ENCODE assay signal across 31 mouse cellular contexts in the genomic region with DNA sequence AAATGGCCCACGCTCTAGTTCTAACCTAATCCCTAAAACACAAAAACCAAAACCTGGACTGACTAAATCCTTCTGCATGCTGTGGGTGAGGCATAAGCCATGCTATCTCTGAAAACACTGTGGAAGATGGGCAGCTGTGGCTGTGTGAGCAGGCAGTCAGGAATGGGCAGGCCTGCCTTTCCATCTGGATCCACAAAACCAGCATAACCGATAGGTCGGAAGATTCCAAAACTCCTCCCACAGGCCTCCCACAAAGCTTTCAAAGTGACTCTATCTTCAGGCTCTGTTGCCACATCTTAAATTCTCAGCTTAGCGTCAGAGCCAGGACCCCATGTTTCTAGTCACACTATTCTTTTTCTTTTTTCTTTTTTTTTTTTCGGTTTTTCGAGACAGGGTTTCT. TPM values are rescaled to one million over a fixed set of nuclear protein-coding genes. Genes with fewer than 3 reads are reported as not detected.
DNase-seq lines count a peak whose midpoint lies in the region; ATAC-seq and TF ChIP-seq lines count a peak whose summit lies in the region.
"Had no signal": no experiment of that assay in that cellular context is flagged by ENCODE, and none has a peak within 500 bp of the region (broad histone marks: within the 10 kb centered on the region; RNA-seq: fewer than 3 reads in every experiment).

No protein-coding gene starts in this region.

- peaks cover 2% of the 10 kb centered on the region for H3K36me3 ChIP-seq in midbrain, embryonic 11.5 days (ENCODE audit: control insufficient read depth, insufficient read depth, low read length)
- H3K36me3 ChIP-seq in midbrain, embryonic 16.5 days (ENCODE audit: control insufficient read depth, insufficient read depth, low read length) = peaks cover 45% of the 10 kb centered on the region
- H3K36me3 ChIP-seq in liver, postnatal 0 days (replicated peaks; ENCODE audit: insufficient read depth, low read length) = peaks cover 28% of the 10 kb centered on the region

- 91% methylated on average over 6 of the region's 6 CpGs for WGBS in midbrain, embryonic 11.5 days
- WGBS in midbrain, embryonic 16.5 days = 91% methylated on average over 6 of the region's 6 CpGs
- 90% methylated on average over 6 of the region's 6 CpGs for WGBS in liver, postnatal 0 days (ENCODE audit: insufficient replicate concordance)

- no peak overlapping the region for H3K9ac ChIP-seq in midbrain, embryonic 11.5 days (ENCODE audit: low read length)
- no peak overlapping the region for H3K9ac ChIP-seq in midbrain, embryonic 16.5 days (ENCODE audit: low read depth, low read length)
- H3K9ac ChIP-seq in liver, postnatal 0 days (replicated peaks) = no peak overlapping the region
- H3K9ac ChIP-seq: embryonic facial prominence, embryonic 13.5 days; forebrain, postnatal 0 days; hindbrain, embryonic 12.5 days; liver, embryonic 12.5 days; midbrain, embryonic 15.5 days; stomach, embryonic 15.5 days had no signal

- H3K27ac ChIP-seq in midbrain, embryonic 11.5 days (ENCODE audit: low read depth, low read length) = no peak overlapping the region
- no peak overlapping the region for H3K27ac ChIP-seq in midbrain, embryonic 16.5 days (ENCODE audit: low read length)
- H3K27ac ChIP-seq in liver, postnatal 0 days (ENCODE audit: low read depth) = no peak overlapping the region
- H3K27ac ChIP-seq: embryonic facial prominence, embryonic 13.5 days; forebrain, embryonic 10.5 days; gastrocnemius, adult 2 months; hindbrain, embryonic 12.5 days; liver, embryonic 12.5 days; midbrain, embryonic 15.5 days; stomach, embryonic 15.5 days had no signal

- peak; percentile 36 to 59 for DNase-seq in frontal cortex, postnatal 36 days (ENCODE audit: low spot score in 2 of 2)
- no peak for DNase-seq in frontal cortex, postnatal 14 days (ENCODE audit: low spot score in 2 of 2)
- DNase-seq in midbrain, embryonic 11.5 days (ENCODE audit: low spot score, missing footprints) = peak; percentile 12
- DNase-seq in layer of hippocampus, adult 18-20 months (ENCODE audit: low spot score in 2 of 2) = peak; percentile 69 to 81
- DNase-seq in layer of hippocampus, postnatal 14 days (ENCODE audit: low spot score in 2 of 2) = peak; percentile 35 to 70
- DNase-seq in lung, postnatal 14 days = no peak
- DNase-seq in liver, postnatal 0 days = no peak
- DNase-seq: adrenal gland, postnatal 14 days; cerebellum, adult 11-12 months; cerebellum, postnatal 10 days; forebrain, postnatal 0 days; gastrocnemius, adult 2 months; gastrocnemius, postnatal 36 days; heart, adult 18-20 months; heart, postnatal 36 days; kidney, adult 9 months; kidney, postnatal 10 days; left cerebral cortex, postnatal 4 days; lung, adult 18-20 months; thymus, postnatal 25 days had no signal

- H3K4me3 ChIP-seq in midbrain, embryonic 11.5 days (ENCODE audit: low read depth, low read length) = no peak overlapping the region
- H3K4me3 ChIP-seq in midbrain, embryonic 16.5 days (ENCODE audit: low read depth, low read length) = no peak overlapping the region
- H3K4me3 ChIP-seq in liver, postnatal 0 days (ENCODE audit: low read depth, low read length) = no peak overlapping the region
- H3K4me3 ChIP-seq: embryonic facial prominence, embryonic 13.5 days; forebrain, embryonic 10.5 days; gastrocnemius, adult 2 months; hindbrain, embryonic 12.5 days; liver, embryonic 12.5 days; midbrain, embryonic 15.5 days; stomach, embryonic 15.5 days had no signal

- no peak for ATAC-seq in midbrain, embryonic 11.5 days (ENCODE audit: low FRiP score)
- ATAC-seq in midbrain, embryonic 16.5 days = no peak
- no peak for ATAC-seq in liver, postnatal 0 days
- ATAC-seq: forebrain, postnatal 0 days; intestine, postnatal 0 days; liver, embryonic 12.5 days; lung, postnatal 0 days; midbrain, embryonic 15.5 days had no signal

- TF ChIP-seq CTCF in liver, postnatal 0 days (IDR thresholded peaks at IDR 0.05; ENCODE audit: low read depth) = no peak

- no peak for TF ChIP-seq EP300 in liver, postnatal 0 days (IDR thresholded peaks at IDR 0.05; ENCODE audit: low read depth)

- H3K4me1 ChIP-seq in midbrain, embryonic 11.5 days (ENCODE audit: control insufficient read depth, insufficient read depth, low read length) = no peaks in the 10 kb centered on the region
- no peaks in the 10 kb centered on the region for H3K4me1 ChIP-seq in midbrain, embryonic 16.5 days (ENCODE audit: control insufficient read depth, insufficient read depth, low read length)
- no peaks in the 10 kb centered on the region for H3K4me1 ChIP-seq in liver, postnatal 0 days (ENCODE audit: insufficient read depth)
- H3K4me1 ChIP-seq: forebrain, embryonic 10.5 days; hindbrain, embryonic 12.5 days; liver, embryonic 12.5 days; midbrain, embryonic 15.5 days; stomach, embryonic 15.5 days had no signal

- no peaks in the 10 kb centered on the region for H3K9me3 ChIP-seq in midbrain, embryonic 11.5 days (ENCODE audit: control insufficient read depth, low read length)
- no peaks in the 10 kb centered on the region for H3K9me3 ChIP-seq in midbrain, embryonic 16.5 days (replicated peaks; ENCODE audit: control insufficient read depth, low read length, poor library complexity, severe bottlenecking)
- no peaks in the 10 kb centered on the region for H3K9me3 ChIP-seq in liver, postnatal 0 days (ENCODE audit: low read length)
- H3K9me3 ChIP-seq: embryonic facial prominence, embryonic 13.5 days; forebrain, embryonic 10.5 days; G1E; hindbrain, embryonic 12.5 days; liver, embryonic 12.5 days; midbrain, embryonic 15.5 days; stomach, embryonic 15.5 days had no signal

- no peak overlapping the region for H3K4me2 ChIP-seq in midbrain, embryonic 11.5 days
- no peak overlapping the region for H3K4me2 ChIP-seq in midbrain, embryonic 16.5 days (ENCODE audit: low read length)
- no peak overlapping the region for H3K4me2 ChIP-seq in liver, postnatal 0 days (ENCODE audit: low read depth, low read length)
- H3K4me2 ChIP-seq: embryonic facial prominence, embryonic 13.5 days; heart, embryonic 11.5 days; hindbrain, embryonic 12.5 days; liver, embryonic 12.5 days; midbrain, embryonic 15.5 days; stomach, embryonic 15.5 days had no signal

- no peaks in the 10 kb centered on the region for H3K27me3 ChIP-seq in midbrain, embryonic 11.5 days (ENCODE audit: control insufficient read depth, insufficient read depth, low read length)
- no peaks in the 10 kb centered on the region for H3K27me3 ChIP-seq in midbrain, embryonic 16.5 days (ENCODE audit: control insufficient read depth, insufficient read depth, low read depth, low read length)
- H3K27me3 ChIP-seq in liver, postnatal 0 days (ENCODE audit: insufficient read depth, low read length) = no peaks in the 10 kb centered on the region
- H3K27me3 ChIP-seq: embryonic facial prominence, embryonic 13.5 days; hindbrain, embryonic 12.5 days; liver, embryonic 12.5 days; midbrain, embryonic 15.5 days; stomach, embryonic 15.5 days had no signal

RNA-seq across cellular contexts. Expression of gene Ccdc96, which starts 9.5 kb away (rescaled TPM):
- 4.1 and 4.2 TPM in 2 replicates for polyA plus RNA-seq in midbrain, embryonic 11.5 days (2014; fragmentation: Nextera tagmentation; extraction: Ambion mirVana)
- polyA plus RNA-seq in midbrain, embryonic 16.5 days (2015; fragmentation: Nextera tagmentation; extraction: Ambion mirVana) = 3.8 and 4.3 TPM in 2 replicates
- total RNA-seq in layer of hippocampus, adult 18-20 months (2021) = 1 to 10 TPM; 1.1 to 1.2 TPM
- 1 to 10 TPM; 1.6 to 2.3 TPM for total RNA-seq in layer of hippocampus, postnatal 14 days (2021)
- 0.06 and 0.13 TPM in 2 replicates for polyA plus RNA-seq in liver, postnatal 0 days (2015; fragmentation: Nextera tagmentation; extraction: Ambion mirVana)

RNA-seq across cellular contexts. Expression of gene Tada2b, which starts 9.8 kb away (rescaled TPM):
- polyA plus RNA-seq in midbrain, embryonic 11.5 days (2014; fragmentation: Nextera tagmentation; extraction: Ambion mirVana) = 3.7 and 4.6 TPM in 2 replicates
- 2.9 and 3.2 TPM in 2 replicates for polyA plus RNA-seq in midbrain, embryonic 16.5 days (2015; fragmentation: Nextera tagmentation; extraction: Ambion mirVana)
- total RNA-seq in layer of hippocampus, adult 18-20 months (2021) = 10 to 100 TPM; 39.9 to 42.0 TPM
- total RNA-seq in layer of hippocampus, postnatal 14 days (2021) = 10 to 100 TPM; 33.0 to 33.5 TPM
- 1.2 and 1.4 TPM in 2 replicates for polyA plus RNA-seq in liver, postnatal 0 days (2015; fragmentation: Nextera tagmentation; extraction: Ambion mirVana)

RNA-seq across cellular contexts. Expression of gene Grpel1, which starts 29.1 kb away (rescaled TPM):
- polyA plus RNA-seq in midbrain, embryonic 11.5 days (2014; fragmentation: Nextera tagmentation; extraction: Ambion mirVana) = 58.0 and 58.5 TPM in 2 replicates
- 41.3 and 42.9 TPM in 2 replicates for polyA plus RNA-seq in midbrain, embryonic 16.5 days (2015; fragmentation: Nextera tagmentation; extraction: Ambion mirVana)
- total RNA-seq in layer of hippocampus, adult 18-20 months (2021) = 10 to 100 TPM; 23.0 to 23.5 TPM
- total RNA-seq in layer of hippocampus, postnatal 14 days (2021) = 10 to 100 TPM; 20.2 to 21.4 TPM
- 61.2 and 62.1 TPM in 2 replicates for polyA plus RNA-seq in liver, postnatal 0 days (2015; fragmentation: Nextera tagmentation; extraction: Ambion mirVana)

Comparison
In these comparisons a context has a peak if more than half of its experiments do, and no peak if none do; other contexts are left out.
1. DNase-seq: peak in frontal cortex, postnatal 36 days (2 of 2), midbrain, embryonic 11.5 days (single experiment), layer of hippocampus, adult 18-20 months (2 of 2) and layer of hippocampus, postnatal 14 days (2 of 2); none in frontal cortex, postnatal 14 days (0 of 2), lung, postnatal 14 days (single experiment) and liver, postnatal 0 days (single experiment).